Mouse (Mus musculus) megakaryocyte, embryonic 14.5 days (primary cell): ENCODE data around the gene Xpr1. TPM values are rescaled to one million over a fixed set of nuclear protein-coding genes. Genes with fewer than 3 reads are reported as not detected.
A peak's percentile ranks its signal among the peaks of the same experiment; 100 is the strongest.

Experiments
- H3K27me3 ChIP-seq: replicated peaks from 2 replicates; pipeline ENCODE3; 2012; ENCODE audit warnings: inconsistent platforms
- H3K36me3 ChIP-seq: replicated peaks from 2 replicates; pipeline ENCODE3; 2012; ENCODE audit warnings: low read length, inconsistent platforms, mixed read lengths
- H3K4me1 ChIP-seq: 2 replicates; pipeline ENCODE4 v1.6.1; 2012; ENCODE audit warnings: inconsistent platforms
- H3K4me3 ChIP-seq: replicated peaks from 2 replicates; pipeline ENCODE3; 2012; ENCODE audit warnings: moderate library complexity, mild to moderate bottlenecking, inconsistent platforms
- H3K9me3 ChIP-seq: 2 replicates; pipeline ENCODE4 v1.6.1; 2012; ENCODE audit warnings: inconsistent platforms
- FLI1 ChIP-seq: IDR thresholded peaks from 2 replicates; pipeline ENCODE4 v1.6.1; 2012; ENCODE audit warnings: low read length, inconsistent platforms, mixed read lengths
- GATA1 ChIP-seq: IDR thresholded peaks from 3 replicates; pipeline ENCODE4 v1.6.1; 2012; ENCODE audit warnings: mixed read lengths, low read length, inconsistent platforms, borderline replicate concordance
- polyA plus RNA-seq: library from polyadenylated mRNA; stranded (reverse); fragments of >175 nt; gene quantifications from 2 replicates; pipeline ENCODE4 v1.2.3, GENCODE M21; 2012; ENCODE audit warnings: low replicate concordance; ENCODE audit not compliant: insufficient read depth

Xpr1 gene
- polyA plus RNA-seq, 1 experiment = 3.4 TPM

- peaks cover 69% of the 10 kb centered on the region for H3K27me3 ChIP-seq
- TF ChIP-seq FLI1 (no peak), GATA1 (no peak)
Observed at GRCm38 (mm10) chr1:155233931-155234607, 183.1 kb downstream of the Xpr1 start.

GRCm38 (mm10) chr1:155233378-155233777, 183.8 kb downstream of the Xpr1 start:
- no peaks in the 10 kb centered on the region for H3K36me3 ChIP-seq
- peaks cover 44% of the 10 kb centered on the region for H3K4me1 ChIP-seq
- TF ChIP-seq FLI1 (no peak), GATA1 (no peak)
- H3K27me3 ChIP-seq = peaks cover 66% of the 10 kb centered on the region
- H3K4me3 ChIP-seq = peak overlapping the region; percentile 51
- H3K9me3 ChIP-seq = no peaks in the 10 kb centered on the region

More at GRCm38 (mm10) chr1:155233931-155234607, 183.1 kb downstream of the Xpr1 start:
- Histone ChIP-seq H3K36me3 (no peaks in the 10 kb centered on the region), H3K4me1 (peaks cover 44% of the 10 kb centered on the region), H3K9me3 (no peaks in the 10 kb centered on the region), H3K4me3 (peak overlapping the region; percentile 62)

DNA sequence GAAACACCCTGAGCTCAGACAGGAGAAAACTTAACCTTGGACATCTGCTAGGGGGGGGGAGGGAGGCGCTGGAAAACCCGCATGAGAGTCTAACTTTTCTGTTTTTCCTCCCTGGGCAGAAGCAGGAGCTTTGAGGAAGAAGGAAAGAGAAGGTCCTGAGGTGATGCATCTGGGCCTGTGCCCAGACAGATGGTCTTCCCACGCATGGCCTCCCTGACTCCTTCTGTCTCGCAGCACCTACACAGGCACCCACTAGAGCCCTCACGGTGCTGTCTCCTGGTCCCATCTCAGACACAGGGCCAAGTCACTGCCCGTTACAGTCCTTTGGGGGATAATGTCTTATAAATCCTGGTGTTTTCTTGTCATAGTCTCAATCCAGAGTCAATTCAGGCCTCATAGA, 184.4 kb downstream of the Xpr1 start:
- Histone ChIP-seq H3K27me3 (peaks cover 60% of the 10 kb centered on the region), H3K36me3 (no peaks in the 10 kb centered on the region), H3K4me1 (peaks cover 47% of the 10 kb centered on the region), H3K9me3 (no peaks in the 10 kb centered on the region), H3K4me3 (no peak overlapping the region)
- TF ChIP-seq GATA1 = no peak
- TF ChIP-seq FLI1 = no peak

DNA sequence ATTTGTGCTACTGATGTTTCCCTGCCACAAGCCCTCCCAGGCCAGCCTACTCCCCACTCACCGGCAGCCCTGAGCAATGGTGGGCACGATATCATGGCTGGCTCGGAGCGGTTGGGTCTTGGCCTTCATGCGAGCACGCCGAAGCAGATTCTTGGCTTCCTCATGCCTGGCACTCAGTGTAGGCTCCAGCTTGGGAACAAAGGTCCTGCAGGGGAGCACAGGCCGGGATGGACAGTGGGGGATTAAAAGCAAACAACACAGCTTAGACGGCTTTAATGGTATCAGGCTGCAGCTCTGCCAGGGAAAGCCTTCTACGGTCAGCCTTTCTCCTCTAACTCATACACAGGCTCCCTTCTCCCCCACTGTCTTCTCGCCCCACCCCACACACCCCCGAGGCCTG, 184.8 kb downstream of the Xpr1 start:
- Histone ChIP-seq H3K9me3 (no peaks in the 10 kb centered on the region), H3K27me3 (peaks cover 56% of the 10 kb centered on the region), H3K4me1 (peaks cover 49% of the 10 kb centered on the region), H3K4me3 (no peak overlapping the region), H3K36me3 (no peaks in the 10 kb centered on the region)
- TF ChIP-seq FLI1 (no peak), GATA1 (no peak)

- no peak for TF ChIP-seq GATA1
- no peak for TF ChIP-seq FLI1
- Histone ChIP-seq H3K4me1 (peaks cover 56% of the 10 kb centered on the region), H3K36me3 (no peaks in the 10 kb centered on the region), H3K4me3 (no peak overlapping the region), H3K9me3 (no peaks in the 10 kb centered on the region), H3K27me3 (peaks cover 39% of the 10 kb centered on the region)
Observed at GRCm38 (mm10) chr1:155229464-155230411, 187.5 kb downstream of the Xpr1 start.

Other genes starting within 250 kb of the Xpr1 start
- 3.3 and 4.7 TPM in 2 replicates for gene BC034090, start 173.0 kb downstream of the Xpr1 start, polyA plus RNA-seq
- 266 and 594 TPM in 2 replicates for gene Acbd6, start 140.7 kb upstream of the Xpr1 start, polyA plus RNA-seq